Mouse (Mus musculus) lung, postnatal 0 days (tissue): ENCODE measurements around the gene Ankra2. TPM values are rescaled to one million over a fixed set of nuclear protein-coding genes. Genes with fewer than 3 reads are reported as not detected.
A peak's percentile ranks its signal among the peaks of the same experiment; 100 is the strongest.

Experiments used
- ATAC-seq: fragments of 200-750 bp; cut with Nextera tagmentation; 2 replicates; pipeline ENCODE4 v1.8.0; 2017; ENCODE audit warnings: moderate library complexity
- DNase-seq: peaks from one replicate; pipeline ENCODE4 v3.0.0-alpha.2; 2016; ENCODE audit warnings: low spot score
- H3K27ac ChIP-seq: fragments of 300-500 bp; sonication (generic); 2 replicates; pipeline ENCODE4 v1.5.1; 2014; ENCODE audit warnings: antibody characterized with exemption, mild to moderate bottlenecking, low read length, mixed read lengths
- H3K27me3 ChIP-seq: fragments of 300-500 bp; sonication (generic); replicated peaks from 2 replicates; pipeline ENCODE4 v1.6.1; 2014; ENCODE audit warnings: low read length, mixed read lengths; ENCODE audit not compliant: insufficient read depth
- H3K36me3 ChIP-seq: fragments of 300-500 bp; sonication (generic); 2 replicates; pipeline ENCODE4 v1.6.1; 2014; ENCODE audit warnings: low read length, mixed read lengths; ENCODE audit not compliant: insufficient read depth
- H3K4me1 ChIP-seq: fragments of 300-500 bp; sonication (generic); 2 replicates; pipeline ENCODE4 v1.6.1; 2014; ENCODE audit warnings: antibody characterized with exemption, low read depth, low read length, mixed read lengths; ENCODE audit not compliant: insufficient read depth
- H3K4me2 ChIP-seq: fragments of 300-500 bp; sonication (generic); replicated peaks from 2 replicates; pipeline ENCODE4 v1.6.1; 2014; ENCODE audit warnings: low read depth, mild to moderate bottlenecking, low read length, moderate library complexity, mixed read lengths
- H3K4me3 ChIP-seq: fragments of 300-500 bp; sonication (generic); 2 replicates; pipeline ENCODE4 v1.5.1; 2014; ENCODE audit warnings: low read depth, low read length
- H3K9ac ChIP-seq: fragments of 300-500 bp; sonication (generic); replicated peaks from 2 replicates; pipeline ENCODE4 v1.6.1; 2014; ENCODE audit warnings: low read depth, mild to moderate bottlenecking
- H3K9me3 ChIP-seq: fragments of 300-500 bp; sonication (generic); 2 replicates; pipeline ENCODE4 v1.6.1; 2016; ENCODE audit warnings: low read length, mixed read lengths
- CTCF ChIP-seq: IDR thresholded peaks from 2 replicates; pipeline ENCODE4 v1.5.1; 2016; ENCODE audit warnings: antibody characterized with exemption, mild to moderate bottlenecking
- EP300 ChIP-seq: IDR thresholded peaks from 2 replicates; pipeline ENCODE4 v1.6.1; 2016; ENCODE audit warnings: antibody characterized with exemption, mild to moderate bottlenecking, control low read depth
- WGBS: fragments of 180-500 bp; shearing (Covaris S2); extraction: QIAGEN DNeasy Blood & Tissue Kit; methylation state at CpG from one replicate; pipeline ENCODE4 v1.1.7; 2014; 5-methylcytosine and 5-hydroxymethylcytosine counted together
- polyA plus RNA-seq: library from polyadenylated mRNA; unstranded; fragments of >200 nt; fragmentation: Nextera tagmentation; extraction: Ambion mirVana; gene quantifications from 2 replicates; pipeline ENCODE4 v1.2.1, GENCODE M21; 2015

Gene Ankra2
- polyA plus RNA-seq, 1 experiment from 2014 or later = 24.2 TPM

DNA sequence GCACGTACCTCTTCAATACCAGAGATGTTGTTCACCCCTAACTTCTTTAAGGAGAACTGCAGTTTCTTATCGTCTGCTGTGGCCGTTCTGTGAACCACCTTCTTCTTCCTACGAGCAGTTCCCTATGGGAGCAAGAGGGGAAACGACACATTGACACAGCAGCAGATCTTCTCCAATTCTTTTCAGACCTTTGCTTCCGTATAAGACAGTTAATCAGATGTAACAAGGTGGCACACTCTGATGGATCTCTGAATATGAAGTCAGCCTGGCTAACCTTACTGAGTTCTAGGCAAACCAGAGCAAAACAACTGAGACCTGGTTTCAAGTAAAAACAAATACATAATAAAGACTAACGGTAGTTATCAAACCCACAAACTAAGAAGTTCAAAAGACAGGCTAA, 50.8 kb downstream of the Ankra2 start:
- TF ChIP-seq EP300 (no peak), CTCF (no peak)
- no peak overlapping the region for H3K4me3 ChIP-seq
- no peaks in the 10 kb centered on the region for H3K9me3 ChIP-seq
- no peak overlapping the region for H3K4me2 ChIP-seq
- WGBS = 52% methylated on average over 7 of the region's 7 CpGs
- ATAC-seq = no peak
- DNase-seq = no peak
- no peak overlapping the region for H3K9ac ChIP-seq
- no peaks in the 10 kb centered on the region for H3K27me3 ChIP-seq
- no peak overlapping the region for H3K27ac ChIP-seq
- H3K4me1 ChIP-seq = peaks cover 7% of the 10 kb centered on the region; the same call in 1 of the 2 replicates
- H3K36me3 ChIP-seq = peaks cover 28% of the 10 kb centered on the region

- ATAC-seq = peak; percentile 25; the same call in 1 of the 2 replicates
- Histone ChIP-seq H3K27ac (no peak overlapping the region), H3K4me1 (peaks cover 7% of the 10 kb centered on the region; the same call in 1 of the 2 replicates), H3K4me3 (0 out of 2 replicates have a peak overlapping the region, but pooled peaks have one; percentile 94), H3K9me3 (no peaks in the 10 kb centered on the region), H3K27me3 (no peaks in the 10 kb centered on the region), H3K4me2 (peak overlapping the region; percentile 69; the same call in 1 of the 2 replicates), H3K36me3 (peaks cover 28% of the 10 kb centered on the region), H3K9ac (no peak overlapping the region)
- TF ChIP-seq EP300 (no peak), CTCF (no peak)
- peak; percentile 71 for DNase-seq
- WGBS = 37% methylated on average over 4 of the region's 4 CpGs
Measured at GRCm38 (mm10) chr13:98315124-98315523, 52.2 kb downstream of the Ankra2 start.

- Histone ChIP-seq H3K9ac (peak overlapping the region; percentile 94), H3K9me3 (no peaks in the 10 kb centered on the region), H3K4me1 (peaks cover 7% of the 10 kb centered on the region; the same call in 1 of the 2 replicates), H3K27me3 (no peaks in the 10 kb centered on the region), H3K36me3 (peaks cover 18% of the 10 kb centered on the region), H3K27ac (peak overlapping the region; percentile 98), H3K4me3 (peak overlapping the region; percentile 94), H3K4me2 (peak overlapping the region; percentile 69)
- under 1% methylated on average over 16 of the region's 17 CpGs for WGBS
- DNase-seq (peak; percentile 60), ATAC-seq (no peak)
- TF ChIP-seq EP300 = no peak
- TF ChIP-seq CTCF = no peak
Measured at GRCm38 (mm10) chr13:98316140-98316479, 53.2 kb downstream of the Ankra2 start.

DNA sequence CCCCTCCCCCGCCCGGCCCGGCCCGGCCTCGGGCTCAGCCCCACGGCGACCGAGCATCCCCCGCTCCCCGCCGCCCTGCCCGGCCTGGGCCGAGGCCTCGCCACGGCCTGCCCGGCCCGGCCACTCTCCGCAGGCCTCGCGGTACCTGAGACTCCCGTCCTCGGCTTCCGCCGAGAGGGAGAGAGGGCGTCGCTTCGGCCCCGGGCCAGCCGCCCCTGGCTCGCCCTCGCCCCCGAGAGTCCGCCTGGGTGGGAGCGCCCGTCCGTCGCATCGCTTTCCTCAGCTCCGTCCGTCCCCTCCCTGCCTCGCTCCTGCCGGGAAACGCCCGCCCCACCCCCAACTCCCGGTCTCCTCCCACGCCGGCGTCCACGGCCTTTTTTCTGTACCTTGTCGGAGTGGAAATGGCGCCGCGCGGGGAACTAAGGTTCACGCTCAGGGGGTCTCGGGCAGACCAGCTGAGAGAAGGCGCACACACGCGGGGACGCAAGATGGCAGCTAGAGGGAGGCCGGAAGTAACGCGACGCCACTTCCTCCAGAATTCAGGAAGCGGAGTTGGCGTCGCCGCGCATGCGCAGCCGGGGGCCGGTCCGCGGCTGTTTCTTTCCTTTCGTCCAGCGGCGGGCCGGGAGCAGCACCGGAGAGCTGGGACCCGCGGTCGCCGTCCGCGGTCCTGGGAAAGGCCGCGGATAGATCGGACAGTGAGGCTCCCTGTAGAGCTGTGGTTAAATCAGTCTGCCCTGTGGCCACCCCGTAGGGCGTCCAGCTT, 53.8 kb downstream of the Ankra2 start, which contains the start of gene Btf3:
TSS of gene Btf3 (minus strand) at position 527 of the 766 bp plus-strand sequence.
- under 1% methylated on average over 73 of the region's 90 CpGs for WGBS
- H3K4me2 ChIP-seq = peak within 1 kb of the TSS; percentile 69
- H3K9me3 ChIP-seq = no peaks in the 10 kb centered on the region
- H3K27me3 ChIP-seq = no peaks in the 10 kb centered on the region
- DNase-seq = peak; percentile 97
- H3K27ac ChIP-seq = peak within 1 kb of the TSS; percentile 98
- peak within 1 kb of the TSS; percentile 94 for H3K4me3 ChIP-seq
- peak; percentile 92 for ATAC-seq
- peaks cover 12% of the 10 kb centered on the region for H3K36me3 ChIP-seq
- peaks cover 7% of the 10 kb centered on the region; the same call in 1 of the 2 replicates for H3K4me1 ChIP-seq
- H3K9ac ChIP-seq = peak within 1 kb of the TSS; percentile 94
- TF ChIP-seq EP300 (no peak), CTCF (no peak; the same call in 1 of the 2 replicates)

GRCm38 (mm10) chr13:98317246-98317677, 54.4 kb downstream of the Ankra2 start:
- ATAC-seq = no peak
- Histone ChIP-seq H3K9ac (peak overlapping the region; percentile 94), H3K27ac (peak overlapping the region; percentile 98), H3K4me3 (peak overlapping the region; percentile 94), H3K4me1 (peaks cover 7% of the 10 kb centered on the region; the same call in 1 of the 2 replicates), H3K9me3 (no peaks in the 10 kb centered on the region), H3K4me2 (peak overlapping the region; percentile 69), H3K27me3 (no peaks in the 10 kb centered on the region), H3K36me3 (peaks cover 7% of the 10 kb centered on the region)
- WGBS = 2% methylated on average over 16 of the region's 16 CpGs
- DNase-seq = peak; percentile 68
- TF ChIP-seq CTCF = peak; percentile 49; the same call in 1 of the 2 replicates
- TF ChIP-seq EP300 = no peak

DNA sequence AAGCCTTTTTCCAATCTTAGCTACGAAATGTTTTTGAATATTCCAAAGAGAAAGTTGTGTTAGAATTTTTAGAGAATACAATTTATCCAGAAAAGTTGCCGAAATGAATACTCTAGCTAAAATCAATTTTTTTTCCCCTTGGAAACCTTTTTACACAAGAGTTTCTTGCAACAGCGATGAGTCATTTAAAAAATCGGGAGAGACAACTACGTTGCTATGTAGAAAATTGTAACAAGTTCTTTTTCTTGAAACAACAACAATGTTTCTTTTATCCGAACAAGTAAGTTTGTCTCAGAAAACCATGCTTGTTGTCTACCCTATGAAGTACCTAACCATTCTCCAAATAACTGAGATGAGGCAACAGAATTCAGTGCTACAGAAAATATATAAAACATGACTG, 55.0 kb downstream of the Ankra2 start:
- ATAC-seq = no peak
- H3K27me3 ChIP-seq = no peaks in the 10 kb centered on the region
- H3K36me3 ChIP-seq = 0 out of 2 replicates have a peak, but pooled peaks cover 2% of the 10 kb centered on the region
- no peaks in the 10 kb centered on the region for H3K9me3 ChIP-seq
- H3K4me2 ChIP-seq = no peak overlapping the region
- TF ChIP-seq CTCF (no peak), EP300 (no peak)
- peaks cover 7% of the 10 kb centered on the region; the same call in 1 of the 2 replicates for H3K4me1 ChIP-seq
- H3K4me3 ChIP-seq = no peak overlapping the region
- 80% methylated on average over 6 of the region's 6 CpGs for WGBS
- peak; percentile 30 for DNase-seq
- no peak overlapping the region for H3K27ac ChIP-seq
- H3K9ac ChIP-seq = no peak overlapping the region

Other genes starting within 250 kb of the Ankra2 start
- gene Arhgef28, start 56.6 kb upstream of the Ankra2 start, polyA plus RNA-seq = 42.9 and 53.0 TPM in 2 replicates
- 8.4 and 8.7 TPM in 2 replicates for gene Utp15, start within 50 bp of the Ankra2 start, polyA plus RNA-seq
- gene Gm21976, start 16.8 kb downstream of the Ankra2 start, polyA plus RNA-seq = 0.38 TPM in 1 of 2 replicates, not detected in the other
- gene Btf3, start 53.9 kb downstream of the Ankra2 start, polyA plus RNA-seq = 499 and 511 TPM in 2 replicates
- 0.05 TPM in 2 replicates for gene Foxd1, start 91.2 kb downstream of the Ankra2 start, polyA plus RNA-seq
- gene Gm10320, start 228.9 kb downstream of the Ankra2 start, polyA plus RNA-seq = 1.3 and 2.0 TPM in 2 replicates